ENCODE assay signal across 12 mouse cellular contexts in genomic region chr6:18569221-18569620, GRCm38 (mm10).
"Had no signal": no experiment of that assay in that cellular context is flagged by ENCODE, and none has a peak within 500 bp of the region (broad histone marks: within the 10 kb centered on the region; RNA-seq: fewer than 3 reads in every experiment).

No protein-coding gene starts in this region.

- DNase-seq: retina, postnatal 1 day; right cerebral cortex, adult 18-20 months; right cerebral cortex, postnatal 14 days; right cerebral cortex, postnatal 25 days; right cerebral cortex, postnatal 4 days; spleen, adult 18-20 months; thymus, adult 18-20 months; thymus, adult 2 months; thymus, postnatal 14 days; thymus, postnatal 25 days; thymus, postnatal 36 days; thymus, postnatal 4 days had no signal
